Mouse (Mus musculus) granulocyte monocyte progenitor cell, adult 5-6 weeks (primary cell): ENCODE data around the gene Arid3a. TPM values are rescaled to one million over a fixed set of nuclear protein-coding genes. Genes with fewer than 3 reads are reported as not detected.

Source experiments
- ATAC-seq: replicated peaks from 2 replicates; pipeline ENCODE4 v1.8.0; 2016; ENCODE audit warnings: mild to moderate bottlenecking, moderate TSS enrichment, inconsistent platforms; ENCODE audit not compliant: poor library complexity, severe bottlenecking
- total RNA-seq, 2 experiments: library from RNA; stranded (forward) in 1 of 2; stranded (reverse) in 1 of 2; fragments of 200-712, 200-1000 nt in 1 of 2; fragments of >200 nt in 1 of 2; fragmentation: Nextera tagmentation in 1 of 2; gene quantifications; 2 replicates each; pipeline ENCODE4 v1.2.3; 2014 to 2017

Gene Arid3a
- total RNA-seq, 2 experiments from 2014 or later: 21.2 to 36.7 TPM

- no peak for ATAC-seq
These were observed 19.4 kb upstream of the Arid3a start for GRCm38 (mm10) chr10:79907415-79907814.

- ATAC-seq: peak; percentile 95
These were observed 18.4 kb upstream of the Arid3a start, which contains the start of gene Med16 for GRCm38 (mm10) chr10:79908167-79909091. Gene Med16, minus strand, starts transcription at chr10:79908923.

GRCm38 (mm10) chr10:79909092-79909922, 17.5 kb upstream of the Arid3a start:
- peak; percentile 10 for ATAC-seq

- no peak for ATAC-seq
These were observed 16.3 kb upstream of the Arid3a start, which contains the start of gene Gm26602 for GRCm38 (mm10) chr10:79910556-79910955. Gene Gm26602, plus strand, starts transcription at chr10:79910856.

- ATAC-seq: no peak
These were observed 14.4 kb upstream of the Arid3a start for GRCm38 (mm10) chr10:79912412-79912811.

- 0 out of 2 replicates have a peak, but pooled peaks have one; percentile 4 for ATAC-seq
These were observed 12.5 kb upstream of the Arid3a start for GRCm38 (mm10) chr10:79914131-79914947.

GRCm38 (mm10) chr10:79914948-79915596, 11.8 kb upstream of the Arid3a start:
- no peak for ATAC-seq

GRCm38 (mm10) chr10:79916081-79916480, 10.8 kb upstream of the Arid3a start:
- no peak for ATAC-seq

GRCm38 (mm10) chr10:79916808-79917531, 9.9 kb upstream of the Arid3a start, which contains the start of gene Kiss1r:
Gene Kiss1r, plus strand, starts transcription at chr10:79916971.
- ATAC-seq: peak; percentile 74

- no peak for ATAC-seq
These were observed 9.2 kb upstream of the Arid3a start for GRCm38 (mm10) chr10:79917532-79918100.

- ATAC-seq: no peak
These were observed 8.4 kb upstream of the Arid3a start for GRCm38 (mm10) chr10:79918231-79919078.

GRCm38 (mm10) chr10:79919251-79919849, 7.5 kb upstream of the Arid3a start:
- ATAC-seq: no peak

GRCm38 (mm10) chr10:79920056-79920890, 6.6 kb upstream of the Arid3a start:
- ATAC-seq: no peak

- ATAC-seq: no peak
These were observed 5.8 kb upstream of the Arid3a start, which contains the start of gene R3hdm4 for GRCm38 (mm10) chr10:79920958-79921535. Gene R3hdm4, minus strand, starts transcription at chr10:79921208.

GRCm38 (mm10) chr10:79921572-79921971, 5.3 kb upstream of the Arid3a start:
- no peak for ATAC-seq
